Mouse (Mus musculus) thymus, adult 2 months (tissue): ENCODE data around the gene Tdgf1.

Source experiments
- CTCF ChIP-seq: fragments of 200-500 bp; IDR thresholded peaks from 2 replicates; pipeline ENCODE4 v1.5.1; 2012; ENCODE audit warnings: mild to moderate bottlenecking, control low read depth, low read length, moderate library complexity, borderline replicate concordance; ENCODE audit not compliant: control insufficient read depth, poor library complexity, insufficient read depth; ENCODE audit errors: extremely low read depth
- POLR2A ChIP-seq: fragments of 200-500 bp; IDR thresholded peaks from 2 replicates; pipeline ENCODE4 v1.6.1; 2012; ENCODE audit warnings: mild to moderate bottlenecking, low read length, control low read depth, moderate library complexity; ENCODE audit not compliant: control insufficient read depth, poor library complexity, insufficient read depth; ENCODE audit errors: extremely low read depth

GRCm38 (mm10) chr9:110947900-110948299, 1.9 kb upstream of the Tdgf1 start:
- TF ChIP-seq POLR2A: no peak
- TF ChIP-seq CTCF: no peak
